Mouse (Mus musculus) ES-E14 (cell line): ENCODE results near the gene Itgax.

Experiments
- CHD2 ChIP-seq: IDR thresholded peaks from 2 replicates; pipeline ENCODE4 v1.6.1; 2014; ENCODE audit warnings: mild to moderate bottlenecking, low read depth, low read length, inconsistent platforms
- HCFC1 ChIP-seq: IDR thresholded peaks from 2 replicates; pipeline ENCODE4 v1.6.1; 2012; ENCODE audit warnings: low read length, inconsistent platforms, borderline replicate concordance; ENCODE audit not compliant: insufficient read depth
- MAFK ChIP-seq: IDR thresholded peaks from 2 replicates; pipeline ENCODE4 v1.6.1; 2014; ENCODE audit warnings: mild to moderate bottlenecking, low read depth, low read length, inconsistent platforms; ENCODE audit not compliant: insufficient read depth
- ZC3H11A ChIP-seq: IDR thresholded peaks from 2 replicates; pipeline ENCODE4 v1.6.1; 2012; ENCODE audit warnings: low read depth, mild to moderate bottlenecking, inconsistent platforms, low read length, borderline replicate concordance
- ZNF384 ChIP-seq: IDR thresholded peaks from 2 replicates; pipeline ENCODE4 v1.6.1; 2012; ENCODE audit warnings: low read depth, low read length, inconsistent platforms

- TF ChIP-seq ZNF384 = no peak
- no peak for TF ChIP-seq HCFC1
- TF ChIP-seq MAFK = no peak
- TF ChIP-seq CHD2 = no peak
- TF ChIP-seq ZC3H11A = no peak
These were observed 10.3 kb downstream of the Itgax start for GRCm38 (mm10) chr7:128139611-128140010.
